Mouse (Mus musculus) testis, adult 2 months (tissue): ENCODE results near the gene Ccl12.

Experiments
- CTCF ChIP-seq: fragments of 200-500 bp; IDR thresholded peaks from 2 replicates; pipeline ENCODE4 v1.5.1; 2012; ENCODE audit warnings: low read depth, mild to moderate bottlenecking, inconsistent platforms, low read length, moderate library complexity; ENCODE audit not compliant: control insufficient read depth, insufficient read depth, insufficient replicate concordance
- POLR2A ChIP-seq: fragments of 200-500 bp; IDR thresholded peaks from 2 replicates; pipeline ENCODE4 v1.6.1; 2012; ENCODE audit warnings: low read depth, mild to moderate bottlenecking, inconsistent platforms, low read length, moderate library complexity; ENCODE audit not compliant: control insufficient read depth

GRCm38 (mm10) chr11:82109611-82110010 is 8.0 kb downstream of the Ccl12 start:
- TF ChIP-seq POLR2A (no peak), CTCF (no peak)
